Mouse (Mus musculus): ENCODE measurements around the gene Retreg1.

The Retreg1 gene

GRCm38 (mm10) chr15:25918641-25919040, 75.7 kb downstream of the Retreg1 start:
- DNase-seq (ENCODE audit: extremely low spot score, low spot score), result no peak

- DNase-seq (ENCODE audit: extremely low spot score, low spot score), result no peak
These were observed 77.0 kb downstream of the Retreg1 start for GRCm38 (mm10) chr15:25919995-25920394.

DNA sequence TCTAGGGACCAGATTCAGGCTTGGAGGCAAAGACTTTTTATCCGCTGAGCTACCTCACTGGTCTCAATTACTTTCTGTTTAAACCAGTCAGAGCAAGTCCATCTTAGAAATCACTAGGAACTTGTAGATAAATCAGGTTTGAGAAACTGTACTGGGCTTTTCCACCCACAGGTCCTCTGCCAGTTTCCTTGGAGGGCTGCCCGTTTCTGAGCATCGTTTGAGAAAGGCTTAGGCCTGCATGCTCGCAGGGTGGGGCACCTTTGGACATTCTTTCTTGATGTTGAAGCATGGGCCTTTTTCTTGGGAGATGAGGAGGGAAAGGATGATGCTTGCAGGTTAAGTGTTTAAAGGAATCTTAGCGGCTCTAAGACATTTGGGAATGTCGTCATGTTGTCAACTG, 77.9 kb downstream of the Retreg1 start:
- no peak for DNase-seq (ENCODE audit: extremely low spot score, low spot score)

DNA sequence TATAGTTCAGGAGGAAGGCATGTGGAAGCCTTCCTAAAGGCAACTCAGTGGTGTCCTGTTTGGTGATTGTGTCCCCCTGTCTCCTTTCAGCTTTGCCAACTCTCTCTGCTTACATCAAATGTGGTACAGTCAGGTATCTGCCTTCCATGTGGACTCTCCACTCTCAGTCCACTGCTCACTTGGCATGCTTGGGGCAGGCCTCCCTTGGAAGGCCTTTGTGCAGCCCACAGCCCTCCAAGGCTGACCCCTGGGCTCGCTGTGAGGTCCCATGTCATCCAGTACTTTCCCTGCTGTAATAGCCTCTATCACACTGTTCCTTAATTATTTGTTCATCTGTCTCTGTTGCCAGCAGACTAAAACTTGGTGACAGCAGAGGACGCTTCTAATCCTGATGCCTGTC, 79.0 kb downstream of the Retreg1 start:
- no peak for DNase-seq (ENCODE audit: extremely low spot score, low spot score)

GRCm38 (mm10) chr15:25923916-25924315, 80.9 kb downstream of the Retreg1 start:
- no peak for DNase-seq (ENCODE audit: extremely low spot score, low spot score)

- no peak for DNase-seq (ENCODE audit: extremely low spot score, low spot score)
These were observed 83.2 kb downstream of the Retreg1 start for GRCm38 (mm10) chr15:25926171-25926570.

DNA sequence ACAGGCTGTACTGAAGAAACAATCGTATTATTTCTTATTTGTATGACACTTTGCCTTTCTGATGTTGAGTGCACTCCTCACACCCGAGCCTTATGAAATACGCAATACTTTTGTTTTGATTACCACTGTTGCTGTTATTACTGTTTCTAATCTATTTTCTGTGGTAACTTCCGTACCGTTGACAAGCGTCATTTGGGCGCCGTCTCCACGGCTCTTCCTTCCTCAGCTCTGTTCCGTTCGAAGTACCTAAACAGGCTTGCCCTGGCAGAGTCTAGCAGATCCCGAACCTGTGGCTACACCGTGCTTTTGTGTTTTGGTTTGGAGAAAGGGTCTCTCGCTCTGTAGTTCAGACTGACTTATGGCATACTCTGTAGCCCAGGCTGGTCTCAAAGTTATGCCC, 84.1 kb downstream of the Retreg1 start:
- DNase-seq (ENCODE audit: extremely low spot score, low spot score), result no peak

DNA sequence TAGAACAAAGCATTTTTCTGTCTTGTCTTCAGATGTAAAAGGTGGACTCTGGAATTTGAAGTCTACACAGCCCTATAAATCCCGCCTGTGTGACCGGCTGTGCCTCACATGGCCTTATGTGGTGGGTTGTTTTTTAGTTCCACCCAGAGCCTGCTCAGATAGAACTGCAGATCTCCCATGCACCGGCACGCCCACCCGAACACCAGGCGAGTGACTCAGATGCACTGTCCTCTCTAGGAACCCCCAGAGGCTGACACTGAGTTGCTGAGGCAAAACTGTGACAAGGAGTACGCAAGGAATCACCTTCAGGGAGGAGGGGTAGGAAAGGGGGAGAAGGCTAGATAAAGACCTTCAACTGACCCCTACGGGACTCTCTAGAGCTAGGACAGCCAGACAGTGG, 85.0 kb downstream of the Retreg1 start:
- DNase-seq (ENCODE audit: extremely low spot score, low spot score), result no peak

DNA sequence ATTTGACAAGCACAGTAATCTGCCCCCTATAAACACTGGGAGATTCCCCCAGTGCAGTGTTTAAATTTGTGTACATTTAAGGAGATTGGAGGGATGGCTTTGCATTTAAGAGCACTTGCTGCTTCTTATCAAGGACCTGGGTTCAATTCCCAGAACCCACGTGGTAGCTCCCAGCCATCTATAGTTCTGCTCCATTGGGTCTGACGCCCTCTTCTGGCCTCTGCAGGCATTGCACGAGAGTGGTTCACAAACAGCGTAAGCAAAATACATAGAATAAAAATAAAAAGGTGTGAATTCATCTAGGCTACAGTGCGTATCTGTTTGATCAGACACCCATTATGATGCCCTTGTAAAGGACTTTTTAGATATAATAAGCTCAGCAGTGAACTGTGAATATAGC, 85.9 kb downstream of the Retreg1 start:
- no peak for DNase-seq (ENCODE audit: extremely low spot score, low spot score)

- no peak for DNase-seq (ENCODE audit: extremely low spot score, low spot score)
These were observed 86.5 kb downstream of the Retreg1 start for GRCm38 (mm10) chr15:25929518-25929917.

DNA sequence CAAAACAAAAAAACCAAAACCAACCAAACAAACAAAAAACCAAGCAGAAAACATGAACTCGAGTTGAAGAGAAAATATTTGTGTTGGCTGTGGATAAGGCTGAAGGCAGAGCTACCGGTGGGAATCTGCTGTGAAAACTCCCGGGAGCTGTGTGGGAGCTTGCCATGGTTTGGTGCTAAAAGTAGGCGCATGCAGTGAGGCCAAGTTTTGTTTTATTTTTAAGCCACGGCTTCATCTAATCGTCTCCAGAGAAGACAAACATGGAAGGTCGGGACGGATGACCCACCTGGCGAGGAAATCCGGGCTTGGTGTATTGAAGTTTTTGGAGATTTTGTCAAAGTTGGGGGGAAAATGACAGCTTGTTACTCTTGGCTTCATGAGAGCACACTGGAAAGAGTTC, 87.0 kb downstream of the Retreg1 start:
- no peak for DNase-seq (ENCODE audit: extremely low spot score, low spot score)

GRCm38 (mm10) chr15:25930657-25931056, 87.7 kb downstream of the Retreg1 start:
- no peak for DNase-seq (ENCODE audit: extremely low spot score, low spot score)

- DNase-seq (ENCODE audit: extremely low spot score, low spot score), result no peak
These were observed 89.5 kb downstream of the Retreg1 start for GRCm38 (mm10) chr15:25932497-25932896.

DNA sequence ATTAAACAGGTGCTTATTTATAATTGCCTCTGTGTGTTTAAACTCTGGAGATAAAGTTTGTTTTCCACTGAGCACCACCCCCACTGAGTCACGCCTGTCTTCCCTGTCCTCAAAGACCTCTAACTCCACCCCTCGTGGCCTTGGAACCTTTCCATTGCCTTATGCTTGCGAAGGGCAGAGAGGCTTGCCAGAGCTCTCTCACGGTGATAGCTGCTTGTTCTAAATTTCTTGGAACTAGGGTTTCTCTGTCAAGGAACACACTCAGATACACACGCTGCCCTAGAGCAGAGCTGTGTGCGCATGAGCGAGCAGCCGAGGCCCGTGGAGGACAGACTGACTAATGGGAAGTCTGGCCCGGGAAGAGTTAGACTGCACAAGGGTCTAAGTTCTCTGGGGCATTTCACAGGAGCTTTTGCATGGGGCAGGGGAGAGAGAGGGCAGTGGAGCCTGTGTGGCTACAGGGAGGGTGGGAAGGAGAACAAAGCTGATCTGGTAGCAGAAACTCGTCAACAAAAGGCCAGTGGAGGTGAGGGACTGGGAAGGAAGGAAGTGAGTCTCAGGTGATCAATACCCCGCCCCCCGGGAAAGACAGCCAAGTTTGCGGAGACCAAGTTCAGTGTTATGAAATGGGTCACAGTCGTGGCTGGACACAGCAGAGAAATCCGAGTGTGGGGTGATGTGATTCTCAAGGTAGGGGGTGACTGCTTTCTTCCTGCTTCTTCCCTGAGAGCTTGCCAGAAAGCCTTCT, 90.1 kb downstream of the Retreg1 start:
- DNase-seq (ENCODE audit: extremely low spot score, low spot score), result no peak

GRCm38 (mm10) chr15:25933685-25934108, 90.7 kb downstream of the Retreg1 start:
- DNase-seq (ENCODE audit: extremely low spot score, low spot score), result no peak

- no peak for DNase-seq (ENCODE audit: extremely low spot score, low spot score)
These were observed 91.4 kb downstream of the Retreg1 start for GRCm38 (mm10) chr15:25934411-25934810.

DNA sequence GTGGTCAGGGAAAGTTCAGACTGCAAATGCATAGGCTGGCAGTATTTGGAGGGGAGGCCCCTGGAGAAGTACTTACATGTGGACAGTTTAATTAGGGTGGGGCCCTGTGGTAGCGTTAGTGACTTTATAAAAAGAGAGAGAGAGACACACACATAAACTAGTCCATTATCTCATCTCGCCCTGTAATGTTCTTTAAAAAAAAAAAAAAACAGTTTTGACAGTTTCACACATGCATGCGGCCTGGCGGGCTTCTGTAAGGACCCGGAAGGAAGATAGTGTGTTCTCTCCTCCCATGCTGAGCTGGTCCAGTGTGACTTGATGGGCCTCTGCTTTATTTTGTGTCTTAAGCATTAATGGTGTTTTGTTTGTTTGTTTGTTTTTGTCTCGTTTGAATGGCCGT, 95.5 kb downstream of the Retreg1 start:
- no peak for DNase-seq (ENCODE audit: extremely low spot score, low spot score)

- DNase-seq (ENCODE audit: extremely low spot score, low spot score), result no peak
These were observed 97.7 kb downstream of the Retreg1 start for GRCm38 (mm10) chr15:25940397-25941377.

DNA sequence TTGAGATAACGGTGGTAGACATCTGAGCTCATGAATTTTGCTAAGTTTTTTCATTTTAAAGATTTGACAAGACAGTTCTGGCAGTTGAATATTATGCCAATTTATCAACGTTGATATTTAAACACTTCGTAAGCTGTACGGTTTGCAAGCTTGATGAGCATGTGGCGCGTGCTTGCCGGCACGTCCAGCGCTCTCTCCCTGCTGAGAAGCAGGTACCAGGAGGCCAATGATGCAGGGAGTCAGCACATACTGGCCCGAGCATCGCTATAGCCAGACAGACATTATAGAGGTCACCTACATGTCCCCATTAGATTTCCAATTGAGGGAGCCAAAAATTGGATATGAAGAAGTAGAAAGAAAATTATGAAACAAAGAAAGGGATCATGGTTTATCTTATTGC, 98.5 kb downstream of the Retreg1 start:
- DNase-seq (ENCODE audit: extremely low spot score, low spot score), result no peak

GRCm38 (mm10) chr15:25942415-25942814, 99.4 kb downstream of the Retreg1 start:
- no peak for DNase-seq (ENCODE audit: extremely low spot score, low spot score)

DNA sequence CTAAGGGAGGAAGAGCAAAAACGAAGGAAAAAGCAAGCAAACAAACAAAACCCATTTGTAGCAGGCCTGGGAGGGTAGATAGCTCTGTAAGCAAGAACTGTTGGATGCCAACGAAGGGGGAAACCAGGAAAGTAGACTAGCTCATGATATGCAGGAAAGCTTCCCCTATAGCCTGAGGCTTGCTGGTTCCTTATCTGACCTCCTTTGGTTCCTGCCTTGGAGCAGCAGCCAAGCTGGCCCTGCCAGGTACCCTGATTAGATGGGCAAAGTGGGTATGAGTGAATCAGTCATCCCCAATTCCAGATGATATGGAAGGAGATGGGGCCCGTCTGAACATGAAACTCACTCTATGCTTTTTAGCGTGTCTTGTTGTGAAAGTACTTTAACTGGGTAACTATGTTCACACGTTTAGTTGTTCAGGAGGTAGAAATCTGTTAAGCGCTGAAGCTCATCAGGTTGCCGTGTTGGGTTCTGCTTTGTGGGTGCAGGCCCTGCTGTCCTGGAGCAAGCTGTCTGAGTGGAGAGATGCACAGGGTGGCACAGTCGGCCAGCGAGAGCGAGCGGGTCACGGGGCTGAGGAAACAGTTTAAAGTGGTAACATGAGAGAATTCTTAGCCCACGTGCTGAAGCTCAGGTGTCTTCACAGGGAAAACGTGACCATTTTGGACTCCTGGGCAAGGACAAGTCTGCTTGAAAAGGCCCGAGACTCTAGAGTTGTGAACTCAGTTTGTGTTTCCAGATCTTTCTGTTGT, 100.6 kb downstream of the Retreg1 start:
- DNase-seq (ENCODE audit: extremely low spot score, low spot score), result no peak

DNA sequence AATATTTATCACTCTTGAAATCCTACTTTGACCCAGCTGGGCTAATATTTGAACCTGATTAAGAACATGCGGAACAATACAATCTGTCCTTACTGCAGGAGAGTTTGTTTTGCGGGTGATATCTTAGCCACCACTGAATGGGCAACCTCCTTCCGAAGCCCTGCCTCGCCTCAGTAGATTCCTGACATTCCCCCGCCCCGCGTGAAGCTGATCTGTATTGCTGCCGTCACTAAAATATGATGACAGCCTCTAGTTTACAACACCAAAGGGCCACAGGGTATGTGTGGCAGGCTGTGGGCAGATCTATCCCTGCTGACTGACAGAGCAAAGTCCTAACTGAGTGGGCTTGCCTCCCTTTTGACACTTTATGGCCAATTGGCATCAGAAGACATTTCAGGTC, 102.2 kb downstream of the Retreg1 start:
- DNase-seq (ENCODE audit: extremely low spot score, low spot score), result no peak
